Mouse (Mus musculus): ENCODE results near the gene Hs3st6.

DNA sequence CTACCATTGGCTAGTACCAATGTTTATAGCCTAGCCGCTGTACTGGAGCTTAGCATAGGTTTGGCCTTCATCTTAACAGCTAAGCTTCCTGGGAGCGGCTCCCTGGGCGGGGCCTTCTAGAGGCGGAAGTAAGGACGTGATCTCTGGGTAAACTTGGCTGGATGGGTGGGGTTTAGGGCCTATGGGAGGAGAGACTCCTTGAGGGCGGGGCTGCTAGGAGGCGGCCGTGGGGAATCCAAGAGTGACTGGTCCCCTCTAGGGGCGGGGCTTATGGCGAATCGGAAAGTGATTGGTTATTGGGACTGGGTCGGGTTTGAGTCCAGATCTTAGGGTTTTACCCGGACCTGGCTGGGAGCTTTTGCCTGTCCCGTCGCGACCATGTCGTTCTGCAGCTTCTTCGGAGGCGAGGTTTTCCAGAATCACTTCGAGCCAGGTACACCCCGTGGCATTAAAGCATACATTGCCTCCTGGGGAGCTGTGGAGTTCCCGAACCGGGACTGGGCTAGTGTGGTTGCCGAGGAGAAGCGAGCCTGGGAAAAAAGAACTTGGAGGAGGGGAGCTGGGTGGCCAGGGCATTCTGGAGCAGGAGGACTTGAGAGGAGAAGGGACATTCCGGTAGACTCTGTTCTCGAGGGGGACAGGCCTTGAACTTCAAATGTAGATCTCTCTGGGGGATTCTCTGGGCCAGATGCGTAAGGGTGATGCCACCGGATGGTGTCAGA is 16.3 kb upstream of the Hs3st6 start, which contains the start of gene Msrb1:
- no peak for TF ChIP-seq CTCF (IDR thresholded peaks at IDR 0.05; ENCODE audit: insufficient read depth, low read length)
- TF ChIP-seq POLR2A (IDR thresholded peaks at IDR 0.05; ENCODE audit: borderline replicate concordance, extremely low read depth, low read depth, low read length) = peak; percentile 93; the same call in 1 of the 2 replicates

All from lung, adult 2 months (tissue).